Mouse (Mus musculus) C2C12 (cell line): ENCODE data around the gene Ncmap. TPM values are rescaled to one million over a fixed set of nuclear protein-coding genes. Genes with fewer than 3 reads are reported as not detected.
A peak's percentile ranks its signal among the peaks of the same experiment; 100 is the strongest.

ENCODE experiments used
- H3K27me3 ChIP-seq: one replicate; pipeline ENCODE4 v1.6.1; 2011; ENCODE audit not compliant: control insufficient read depth, insufficient read depth, insufficient read length
- H3K36me3 ChIP-seq: one replicate; pipeline ENCODE4 v1.6.1; 2011; ENCODE audit not compliant: control insufficient read depth, insufficient read depth
- H3K4me3 ChIP-seq: one replicate; pipeline ENCODE4 v1.5.1; 2011; ENCODE audit warnings: mild to moderate bottlenecking, control low read depth; ENCODE audit not compliant: poor library complexity, insufficient read depth, severe bottlenecking
- H3K79me2 ChIP-seq: one replicate; pipeline ENCODE4 v1.6.1; 2011; ENCODE audit not compliant: control insufficient read depth, insufficient read depth
- H3K79me3 ChIP-seq: one replicate; pipeline ENCODE4 v1.6.1; 2011; ENCODE audit warnings: low read depth, control low read depth
- H3ac ChIP-seq: one replicate; pipeline ENCODE3; 2011; ENCODE audit warnings: low read depth; ENCODE audit not compliant: control insufficient read depth, insufficient read length
- CEBPB ChIP-seq: IDR thresholded peaks from one replicate; pipeline ENCODE4 v1.6.1; 2011; ENCODE audit warnings: low read depth, mild to moderate bottlenecking, control low read depth, moderate library complexity
- CTCF ChIP-seq: IDR thresholded peaks from one replicate; pipeline ENCODE4 v1.5.1; 2011; ENCODE audit not compliant: control insufficient read depth, insufficient read depth, insufficient read length
- FOSL1 ChIP-seq: IDR thresholded peaks from one replicate; pipeline ENCODE4 v1.8.0; 2011; ENCODE audit warnings: mild to moderate bottlenecking, low read length; ENCODE audit not compliant: poor library complexity, insufficient read depth, severe bottlenecking
- MAX ChIP-seq: IDR thresholded peaks from one replicate; pipeline ENCODE4 v1.6.1; 2011; ENCODE audit warnings: mild to moderate bottlenecking, control low read depth
- MYOD1 ChIP-seq: IDR thresholded peaks from one replicate; pipeline ENCODE4 v1.6.1; 2011; ENCODE audit warnings: low read depth; ENCODE audit not compliant: control insufficient read depth, insufficient read length
- MYOG ChIP-seq: IDR thresholded peaks from one replicate; pipeline ENCODE4 v1.6.1; 2011; ENCODE audit not compliant: control insufficient read depth, insufficient read length; ENCODE audit errors: extremely low read depth
- USF1 ChIP-seq: IDR thresholded peaks from one replicate; pipeline ENCODE4 v1.6.1; 2011; ENCODE audit warnings: low read depth, mild to moderate bottlenecking, control low read depth, moderate library complexity
- polyA plus RNA-seq: library from polyadenylated mRNA; unstranded; fragments of >200 nt; fragmentation: generic; extraction: Trizol; gene quantifications from one replicate; pipeline ENCODE4 v1.2.1, GENCODE M21; 2012; ENCODE audit warnings: missing spikeins

Ncmap gene
- polyA plus RNA-seq, 1 experiment: 0.02 TPM

GRCm38 (mm10) chr4:135353794-135354450 is 44.1 kb downstream of the Ncmap start:
- Histone ChIP-seq H3K36me3 (peaks cover 10% of the 10 kb centered on the region), H3K4me3 (peak overlapping the region; percentile 34), H3K27me3 (peaks cover 11% of the 10 kb centered on the region), H3K79me2 (peaks cover 42% of the 10 kb centered on the region), H3ac (peak overlapping the region; percentile 66), H3K79me3 (peaks cover 38% of the 10 kb centered on the region)
- TF ChIP-seq MYOD1: no peak

GRCm38 (mm10) chr4:135353066-135353793 is 44.8 kb downstream of the Ncmap start, which contains the start of gene Srrm1:
Srrm1 (minus strand) TSS chr4:135353321.
- H3K4me3 ChIP-seq: peak within 1 kb of the TSS; percentile 96

GRCm38 (mm10) chr4:135352326-135353065 is 45.5 kb downstream of the Ncmap start:
- Histone ChIP-seq H3K79me2 (peaks cover 56% of the 10 kb centered on the region), H3K4me3 (peak overlapping the region; percentile 96), H3K36me3 (peaks cover 13% of the 10 kb centered on the region), H3ac (peak overlapping the region; percentile 99), H3K27me3 (peaks cover 8% of the 10 kb centered on the region), H3K79me3 (peaks cover 49% of the 10 kb centered on the region)
- TF ChIP-seq USF1 (no peak), MYOD1 (no peak), CTCF (no peak), CEBPB (no peak), MYOG (no peak), FOSL1 (no peak)

More at GRCm38 (mm10) chr4:135353066-135353793, 44.8 kb downstream of the Ncmap start, which contains the start of gene Srrm1:
- TF ChIP-seq MAX (peak; percentile 93), CEBPB (no peak)
- peaks cover 45% of the 10 kb centered on the region for H3K79me3 ChIP-seq
- peaks cover 10% of the 10 kb centered on the region for H3K36me3 ChIP-seq
- peaks cover 49% of the 10 kb centered on the region for H3K79me2 ChIP-seq
- H3K27me3 ChIP-seq: peaks cover 11% of the 10 kb centered on the region
- H3ac ChIP-seq: peak within 1 kb of the TSS; percentile 99

- H3K27me3 ChIP-seq: no peaks in the 10 kb centered on the region
- peaks cover 98% of the 10 kb centered on the region for H3K36me3 ChIP-seq
- TF ChIP-seq MYOG (no peak), MYOD1 (no peak), FOSL1 (no peak), CTCF (no peak), USF1 (no peak), CEBPB (no peak), MAX (no peak)
These were observed 60.6 kb downstream of the Ncmap start for GRCm38 (mm10) chr4:135337376-135337942.

GRCm38 (mm10) chr4:135336023-135336357 is 62.0 kb downstream of the Ncmap start:
- Histone ChIP-seq H3ac (no peak overlapping the region), H3K79me3 (peaks cover 64% of the 10 kb centered on the region)

More at GRCm38 (mm10) chr4:135337376-135337942, 60.6 kb downstream of the Ncmap start:
- Histone ChIP-seq H3K79me2 (peaks cover 84% of the 10 kb centered on the region), H3ac (no peak overlapping the region), H3K79me3 (peaks cover 57% of the 10 kb centered on the region), H3K4me3 (no peak overlapping the region)

More at GRCm38 (mm10) chr4:135336023-135336357, 62.0 kb downstream of the Ncmap start:
- H3K79me2 ChIP-seq: peaks cover 98% of the 10 kb centered on the region
- no peak for TF ChIP-seq MYOG
- TF ChIP-seq MAX: no peak
- TF ChIP-seq MYOD1: no peak
- no peak for TF ChIP-seq CEBPB
- no peak for TF ChIP-seq USF1
- TF ChIP-seq FOSL1: no peak
- no peak for TF ChIP-seq CTCF
- H3K4me3 ChIP-seq: no peak overlapping the region
- H3K36me3 ChIP-seq: peaks cover 97% of the 10 kb centered on the region
- H3K27me3 ChIP-seq: no peaks in the 10 kb centered on the region
